Mouse (Mus musculus): ENCODE measurements around the gene Clcn1.

DNA sequence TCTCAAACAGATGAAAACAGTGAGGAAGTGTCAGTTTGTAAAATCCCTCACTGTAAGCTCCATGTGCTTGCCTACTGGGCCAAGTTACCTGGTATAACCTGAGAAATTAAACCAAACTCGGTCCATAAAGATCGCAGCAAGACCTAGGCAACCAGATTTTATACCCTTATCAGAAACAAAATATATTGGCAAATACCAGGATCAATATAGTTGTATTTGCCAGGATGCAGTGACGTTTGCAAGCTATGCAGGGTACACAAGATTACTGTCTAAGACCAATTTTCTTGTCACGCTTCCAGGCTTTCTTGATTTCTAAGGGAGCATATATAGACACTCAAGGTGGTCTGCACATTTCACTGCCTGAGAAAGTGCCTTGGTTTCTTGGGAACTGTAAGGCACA, 34.7 kb upstream of the Clcn1 start:
- TF ChIP-seq POLR2A (IDR thresholded peaks at IDR 0.05; ENCODE audit: borderline replicate concordance, low read depth, low read length) (no peak), CTCF (IDR thresholded peaks at IDR 0.05; ENCODE audit: low read depth, low read length) (no peak)

Measured in bone marrow macrophage, adult 2 months (primary cell).